Mouse (Mus musculus) C2C12 (cell line): ENCODE measurements around the gene Kcnq5. TPM values are rescaled to one million over a fixed set of nuclear protein-coding genes. Genes with fewer than 3 reads are reported as not detected.

ENCODE experiments used
- H3K27me3 ChIP-seq: one replicate; pipeline ENCODE4 v1.6.1; 2011; ENCODE audit not compliant: control insufficient read depth, insufficient read depth, insufficient read length
- H3K36me3 ChIP-seq: one replicate; pipeline ENCODE4 v1.6.1; 2011; ENCODE audit not compliant: control insufficient read depth, insufficient read depth
- H3K4me3 ChIP-seq: one replicate; pipeline ENCODE4 v1.5.1; 2011; ENCODE audit warnings: mild to moderate bottlenecking, control low read depth; ENCODE audit not compliant: poor library complexity, insufficient read depth, severe bottlenecking
- H3K79me2 ChIP-seq: one replicate; pipeline ENCODE4 v1.6.1; 2011; ENCODE audit not compliant: control insufficient read depth, insufficient read depth
- H3K79me3 ChIP-seq: one replicate; pipeline ENCODE4 v1.6.1; 2011; ENCODE audit warnings: low read depth, control low read depth
- H3ac ChIP-seq: one replicate; pipeline ENCODE3; 2011; ENCODE audit warnings: low read depth; ENCODE audit not compliant: control insufficient read depth, insufficient read length
- CEBPB ChIP-seq: IDR thresholded peaks from one replicate; pipeline ENCODE4 v1.6.1; 2011; ENCODE audit warnings: low read depth, mild to moderate bottlenecking, control low read depth, moderate library complexity
- CTCF ChIP-seq: IDR thresholded peaks from one replicate; pipeline ENCODE4 v1.5.1; 2011; ENCODE audit not compliant: control insufficient read depth, insufficient read depth, insufficient read length
- FOSL1 ChIP-seq: IDR thresholded peaks from one replicate; pipeline ENCODE4 v1.8.0; 2011; ENCODE audit warnings: mild to moderate bottlenecking, low read length; ENCODE audit not compliant: poor library complexity, insufficient read depth, severe bottlenecking
- MAX ChIP-seq: IDR thresholded peaks from one replicate; pipeline ENCODE4 v1.6.1; 2011; ENCODE audit warnings: mild to moderate bottlenecking, control low read depth
- MYOD1 ChIP-seq: IDR thresholded peaks from one replicate; pipeline ENCODE4 v1.6.1; 2011; ENCODE audit warnings: low read depth; ENCODE audit not compliant: control insufficient read depth, insufficient read length
- MYOG ChIP-seq: IDR thresholded peaks from one replicate; pipeline ENCODE4 v1.6.1; 2011; ENCODE audit not compliant: control insufficient read depth, insufficient read length; ENCODE audit errors: extremely low read depth
- USF1 ChIP-seq: IDR thresholded peaks from one replicate; pipeline ENCODE4 v1.6.1; 2011; ENCODE audit warnings: low read depth, mild to moderate bottlenecking, control low read depth, moderate library complexity
- polyA plus RNA-seq: library from polyadenylated mRNA; unstranded; fragments of >200 nt; fragmentation: generic; extraction: Trizol; gene quantifications from one replicate; pipeline ENCODE4 v1.2.1, GENCODE M21; 2012; ENCODE audit warnings: missing spikeins

The Kcnq5 gene
- polyA plus RNA-seq, 1 experiment, result not detected

GRCm38 (mm10) chr1:21883747-21884146 is 78.0 kb downstream of the Kcnq5 start:
- Histone ChIP-seq H3K4me3 (no peak overlapping the region), H3K79me3 (no peaks in the 10 kb centered on the region), H3K79me2 (no peaks in the 10 kb centered on the region), H3K27me3 (no peaks in the 10 kb centered on the region), H3K36me3 (no peaks in the 10 kb centered on the region), H3ac (no peak overlapping the region)
- no peak for TF ChIP-seq MYOG
- TF ChIP-seq FOSL1, result no peak
- no peak for TF ChIP-seq CEBPB

DNA sequence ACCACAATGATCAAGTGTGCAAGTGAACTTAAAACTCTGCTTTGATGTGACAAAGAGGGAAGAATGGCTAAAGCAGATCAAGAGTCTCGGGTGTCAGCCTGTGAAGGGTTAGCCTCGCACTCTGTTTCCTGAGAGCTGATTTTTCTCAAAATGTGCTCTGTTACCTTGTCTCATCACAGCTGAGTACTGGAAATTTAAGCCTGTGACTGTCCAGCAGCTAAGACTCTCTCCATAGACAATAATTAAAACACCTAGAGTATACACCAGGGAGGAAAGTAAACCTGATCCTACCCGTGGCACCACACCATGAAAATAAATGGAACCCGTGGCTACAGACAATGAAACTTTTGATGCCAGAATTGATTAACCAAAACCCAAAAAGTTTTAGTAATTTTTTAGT is 90.9 kb downstream of the Kcnq5 start:
- Histone ChIP-seq H3K4me3 (no peak overlapping the region), H3K36me3 (no peaks in the 10 kb centered on the region)
- TF ChIP-seq MAX, result no peak
- TF ChIP-seq CEBPB, result no peak
- no peak for TF ChIP-seq MYOG
- no peak for TF ChIP-seq FOSL1
- no peak for TF ChIP-seq CTCF
- TF ChIP-seq USF1, result no peak
- no peak for TF ChIP-seq MYOD1

DNA sequence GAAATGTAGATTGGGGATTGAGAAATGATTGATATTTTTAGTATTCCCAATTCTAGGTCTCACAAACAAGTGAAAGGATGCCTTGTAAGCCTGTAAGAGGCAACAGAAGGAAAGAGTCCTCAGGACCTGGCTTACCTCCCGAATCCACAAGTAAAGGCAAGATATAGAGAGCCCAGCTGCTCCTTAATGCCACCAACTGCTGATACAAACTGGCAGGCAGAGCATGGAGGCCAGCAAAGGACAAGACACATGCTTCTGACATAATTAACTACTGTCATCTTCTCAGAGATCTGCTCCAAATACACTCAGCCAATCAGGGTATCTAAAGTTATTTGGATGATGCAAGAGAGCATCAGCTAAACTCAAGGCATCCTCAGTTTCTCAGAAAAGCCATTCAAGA is 93.3 kb downstream of the Kcnq5 start:
- no peaks in the 10 kb centered on the region for H3K79me2 ChIP-seq
- no peak for TF ChIP-seq CTCF
- no peak for TF ChIP-seq FOSL1
- TF ChIP-seq USF1, result no peak
- TF ChIP-seq MYOG, result no peak
- no peak for TF ChIP-seq CEBPB
- no peak for TF ChIP-seq MYOD1
- no peak for TF ChIP-seq MAX
- H3K4me3 ChIP-seq, result no peak overlapping the region

More for the DNA sequence above, 90.9 kb downstream of the Kcnq5 start:
- Histone ChIP-seq H3ac (no peak overlapping the region), H3K27me3 (no peaks in the 10 kb centered on the region), H3K79me3 (no peaks in the 10 kb centered on the region), H3K79me2 (no peaks in the 10 kb centered on the region)

GRCm38 (mm10) chr1:21856399-21856798 is 105.3 kb downstream of the Kcnq5 start:
- TF ChIP-seq CEBPB (no peak), FOSL1 (no peak), MYOD1 (no peak), USF1 (no peak), CTCF (no peak), MYOG (no peak), MAX (no peak)
- Histone ChIP-seq H3K27me3 (no peaks in the 10 kb centered on the region), H3K79me2 (no peaks in the 10 kb centered on the region), H3K79me3 (no peaks in the 10 kb centered on the region), H3K4me3 (no peak overlapping the region), H3ac (no peak overlapping the region), H3K36me3 (no peaks in the 10 kb centered on the region)

More for the DNA sequence above, 93.3 kb downstream of the Kcnq5 start:
- H3ac ChIP-seq, result no peak overlapping the region
- H3K79me3 ChIP-seq, result no peaks in the 10 kb centered on the region
- no peaks in the 10 kb centered on the region for H3K27me3 ChIP-seq
- H3K36me3 ChIP-seq, result no peaks in the 10 kb centered on the region

DNA sequence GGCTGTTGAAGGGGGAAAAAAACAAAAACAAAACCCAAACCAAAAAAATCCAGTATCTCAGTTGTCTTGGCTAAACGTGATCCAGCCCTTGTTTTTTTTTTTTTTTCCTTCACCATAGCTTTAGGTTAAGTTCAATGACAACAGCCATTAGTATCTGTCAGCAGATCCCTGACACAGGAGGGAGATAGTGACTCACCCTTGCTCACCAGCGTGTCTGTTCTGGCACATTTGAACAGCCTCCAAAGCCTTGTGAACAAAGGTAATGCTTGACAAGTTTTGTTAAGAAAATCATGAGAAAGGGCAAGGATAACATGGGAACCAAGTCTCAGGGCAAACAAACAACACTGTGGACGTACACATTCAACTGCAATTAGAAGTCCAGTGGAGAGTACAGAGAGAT is 123.2 kb downstream of the Kcnq5 start:
- H3K79me2 ChIP-seq, result no peaks in the 10 kb centered on the region

DNA sequence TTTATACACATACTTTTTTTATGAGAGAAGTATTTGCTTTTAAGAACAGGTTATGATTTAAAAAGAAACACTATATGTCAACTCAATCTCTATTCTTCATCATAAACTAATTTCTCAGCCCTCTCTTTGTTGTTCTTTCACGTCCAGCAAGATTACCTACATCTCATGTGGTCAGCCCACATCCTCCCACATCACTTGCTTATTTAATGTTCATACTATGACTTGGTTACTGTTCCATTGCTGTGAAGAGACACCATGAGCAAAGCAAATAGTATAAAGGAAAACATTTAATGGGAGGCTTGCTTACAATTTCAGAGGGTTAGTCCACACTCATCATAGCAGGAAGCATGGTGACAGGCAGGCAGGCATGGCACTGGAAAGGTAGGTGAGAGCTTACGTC is 124.4 kb downstream of the Kcnq5 start:
- Histone ChIP-seq H3ac (no peak overlapping the region), H3K36me3 (no peaks in the 10 kb centered on the region), H3K27me3 (no peaks in the 10 kb centered on the region), H3K79me2 (no peaks in the 10 kb centered on the region), H3K4me3 (no peak overlapping the region), H3K79me3 (no peaks in the 10 kb centered on the region)
- no peak for TF ChIP-seq CTCF
- TF ChIP-seq MYOG, result no peak
- no peak for TF ChIP-seq USF1
- no peak for TF ChIP-seq MYOD1
- no peak for TF ChIP-seq CEBPB
- TF ChIP-seq FOSL1, result no peak
- no peak for TF ChIP-seq MAX

More for the DNA sequence above, 123.2 kb downstream of the Kcnq5 start:
- H3K27me3 ChIP-seq, result no peaks in the 10 kb centered on the region
- no peaks in the 10 kb centered on the region for H3K79me3 ChIP-seq
- TF ChIP-seq MYOG (no peak), CTCF (no peak), USF1 (no peak), CEBPB (no peak), FOSL1 (no peak), MYOD1 (no peak), MAX (no peak)
- no peak overlapping the region for H3K4me3 ChIP-seq
- H3K36me3 ChIP-seq, result no peaks in the 10 kb centered on the region
- no peak overlapping the region for H3ac ChIP-seq
